Mouse (Mus musculus): ENCODE data around the gene BC048562. TPM values are rescaled to one million over a fixed set of nuclear protein-coding genes. Genes with fewer than 3 reads are reported as not detected.

BC048562 gene
- not detected for polyA plus RNA-seq (2017; shearing (Covaris generic))

GRCm38 (mm10) chr9:108436182-108436581 is at the start of gene BC048562:
Gene BC048562, plus strand, starts transcription at chr9:108436482.

GRCm38 (mm10) chr9:108392676-108393075 is 43.6 kb upstream of the BC048562 start, which contains the start of gene 1700102P08Rik:
Gene 1700102P08Rik, plus strand, starts transcription at chr9:108392805.

DNA sequence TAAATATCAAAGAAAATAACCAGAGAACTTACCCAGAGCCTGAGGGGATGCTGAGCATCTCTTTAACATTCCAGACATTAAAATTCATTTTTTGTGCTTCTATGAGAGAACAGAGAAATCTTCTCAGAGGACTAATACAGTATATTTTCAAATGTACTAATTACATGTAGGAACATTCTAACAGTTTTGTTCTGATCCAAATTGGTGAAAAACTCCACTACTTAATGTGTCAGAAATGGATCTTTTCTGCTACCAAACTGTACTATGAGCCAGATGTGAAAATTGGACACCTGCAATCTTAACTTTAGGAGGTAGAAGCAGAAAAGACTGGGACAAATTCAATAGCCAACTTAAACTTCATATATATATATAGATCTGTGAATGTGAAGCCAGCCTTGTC is 7.9 kb upstream of the BC048562 start, which contains the start of gene Ccdc36:
Gene Ccdc36 (minus strand): TSS at position 101 of the 400 bp plus-strand sequence.

DNA sequence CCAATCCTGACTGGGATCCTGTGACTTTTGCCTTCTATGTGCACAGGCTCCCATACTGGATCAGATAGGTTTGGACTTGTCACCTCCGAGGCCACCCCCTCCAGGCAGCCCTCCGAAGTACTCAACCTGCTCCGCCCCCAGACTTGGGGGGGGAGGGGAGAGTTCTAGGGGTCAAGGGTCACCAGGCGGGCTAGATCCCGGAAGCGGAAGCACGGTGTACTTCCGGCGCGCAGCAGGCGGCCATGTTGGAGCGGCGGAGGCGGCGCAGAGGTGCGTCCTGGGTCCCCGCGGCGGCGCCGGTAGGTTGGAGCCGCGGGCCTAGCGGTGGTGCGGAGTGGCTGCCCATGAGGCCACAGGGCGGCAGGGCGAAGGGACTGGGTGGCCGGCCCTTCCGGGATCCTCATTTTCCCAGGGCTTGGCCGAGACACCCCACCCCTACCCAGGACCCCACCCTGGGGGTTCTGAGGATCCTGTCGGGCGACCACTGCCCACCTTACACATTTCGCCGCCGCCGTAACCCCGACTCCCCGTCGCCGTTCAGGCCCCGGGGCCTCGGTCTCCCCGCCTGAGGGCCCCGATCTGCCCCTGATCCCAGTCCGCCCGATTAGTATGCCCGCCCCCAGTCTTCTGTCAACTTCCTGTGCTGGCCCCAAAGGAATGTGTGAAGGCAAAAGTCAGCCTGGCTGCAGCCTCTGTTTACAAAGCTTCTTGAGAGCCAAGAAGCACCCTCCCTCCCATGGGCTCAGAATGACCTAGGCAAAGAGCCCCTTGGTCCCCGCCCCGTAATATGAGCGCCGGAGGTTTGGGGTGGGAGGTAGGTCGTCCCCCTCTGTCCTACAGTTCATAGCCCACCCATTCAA is 24.3 kb downstream of the BC048562 start, which contains the start of gene Ccdc71:
Gene Ccdc71 (plus strand): TSS at position 209 of the 860 bp plus-strand sequence.

DNA sequence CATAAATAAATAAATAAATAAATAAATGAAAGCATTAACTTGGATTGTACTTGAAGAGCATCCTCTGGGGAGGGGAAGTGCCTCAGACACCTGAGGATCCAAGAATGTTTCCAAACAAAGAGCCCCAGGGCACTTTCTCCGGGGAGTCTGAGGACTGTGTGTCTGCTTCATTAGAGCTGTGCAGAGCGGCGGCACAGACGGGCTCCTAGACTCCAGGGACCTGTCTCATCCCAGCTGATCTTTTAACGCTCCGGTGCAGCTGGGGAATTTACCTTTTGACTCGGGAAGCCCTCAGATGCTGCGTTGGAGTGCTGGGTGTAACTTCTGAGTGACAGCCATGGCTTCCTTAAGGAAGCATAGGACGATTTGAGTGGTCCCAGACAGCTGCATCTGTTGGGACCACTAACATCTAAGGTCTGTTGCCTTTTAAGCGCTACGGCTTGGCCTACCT is 24.9 kb downstream of the BC048562 start, which contains the start of gene Klhdc8b:
Gene Klhdc8b (minus strand): TSS at position 401 of the 451 bp plus-strand sequence.

GRCm38 (mm10) chr9:108479721-108480351 is 43.6 kb downstream of the BC048562 start, which contains the start of gene Lamb2:
Gene Lamb2, plus strand, starts transcription at chr9:108479736.

DNA sequence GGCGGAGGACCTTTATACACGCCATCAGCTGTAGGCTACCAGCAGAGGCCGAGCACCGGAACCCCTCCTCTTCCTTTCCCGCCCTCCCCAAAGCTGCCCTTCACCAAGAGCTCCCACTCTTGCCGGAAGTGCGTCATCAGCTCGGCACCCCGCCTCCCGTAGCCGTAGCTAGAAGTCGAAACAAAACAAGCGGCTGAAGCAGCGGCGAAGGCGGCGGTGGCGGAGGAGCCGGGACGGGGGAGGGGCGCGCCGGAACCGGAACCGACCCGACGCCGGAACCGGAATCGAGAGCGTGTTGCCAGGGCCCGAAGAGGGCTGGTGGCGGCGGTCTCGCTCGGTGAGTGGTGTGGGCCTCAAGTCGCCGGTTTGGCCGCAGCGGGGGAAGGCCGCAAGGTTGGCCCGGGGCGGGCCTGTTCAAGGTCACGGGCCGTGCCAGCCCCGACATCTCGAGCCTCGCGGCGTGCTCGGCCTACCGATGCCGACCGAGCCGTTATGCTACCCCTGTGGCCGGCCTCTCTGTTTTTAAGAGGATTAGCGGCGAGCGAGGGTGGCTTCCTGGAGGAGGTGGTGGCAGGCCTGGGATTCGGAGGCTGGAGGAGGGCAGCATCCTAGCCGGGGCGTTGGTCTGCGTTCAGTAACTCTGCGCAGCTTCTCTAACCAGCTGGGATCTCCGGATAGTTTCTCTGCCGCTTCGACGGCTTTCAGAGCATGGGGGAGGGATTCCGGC is 54.4 kb downstream of the BC048562 start, which contains the start of gene Usp19:
Gene Usp19 (plus strand): TSS at position 44 of the 727 bp plus-strand sequence.

Other genes starting within 250 kb of the BC048562 start
- gene Bsn, start 246.1 kb upstream of the BC048562 start, polyA plus RNA-seq (2017; shearing (Covaris generic)) = under 1 TPM; 0.51 to 0.62 TPM
- 10 to 100 TPM; 12.6 to 15.8 TPM for gene Dag1, start 172.5 kb upstream of the BC048562 start, polyA plus RNA-seq (2017; shearing (Covaris generic))
- gene Nicn1, start 146.1 kb upstream of the BC048562 start, polyA plus RNA-seq (2017; shearing (Covaris generic)) = 1 to 10 TPM; 1.3 to 3.2 TPM
- under 1 TPM; 0.47 to 0.89 TPM for gene Amt, start 139.6 kb upstream of the BC048562 start, polyA plus RNA-seq (2017; shearing (Covaris generic))
- gene Rhoa, start 130.4 kb upstream of the BC048562 start, polyA plus RNA-seq (2017; shearing (Covaris generic)) = 100 to 1,000 TPM; 352 to 371 TPM
- 10 to 100 TPM; 13.0 to 15.4 TPM for gene Tcta, start 130.3 kb upstream of the BC048562 start, polyA plus RNA-seq (2017; shearing (Covaris generic))
- 100 to 1,000 TPM; 526 to 558 TPM for gene Gpx1, start 97.6 kb upstream of the BC048562 start, polyA plus RNA-seq (2017; shearing (Covaris generic))
- 100 to 1,000 TPM; 146 to 173 TPM for gene Usp4, start 88.6 kb upstream of the BC048562 start, polyA plus RNA-seq (2017; shearing (Covaris generic))
- 1 to 10 TPM; 2.6 to 3.9 TPM for gene 1700102P08Rik, start 43.7 kb upstream of the BC048562 start, polyA plus RNA-seq (2017; shearing (Covaris generic))
- gene Ccdc36, start 8.0 kb upstream of the BC048562 start, polyA plus RNA-seq (2017; shearing (Covaris generic)) = 1 to 10 TPM in 1 of 2 experiments, not detected in 1; 1.8 TPM
- gene Ccdc71, start 24.0 kb downstream of the BC048562 start, polyA plus RNA-seq (2017; shearing (Covaris generic)) = 10 to 100 TPM; 41.9 to 48.2 TPM
- 1 to 10 TPM; 8.2 to 8.3 TPM for gene Klhdc8b, start 25.1 kb downstream of the BC048562 start, polyA plus RNA-seq (2017; shearing (Covaris generic))
- 1 to 10 TPM in 1 of 2 experiments, under 1 TPM in 1; 0.57 to 4.7 TPM for gene Lamb2, start 43.3 kb downstream of the BC048562 start, polyA plus RNA-seq (2017; shearing (Covaris generic))
- gene Usp19, start 54.1 kb downstream of the BC048562 start, polyA plus RNA-seq (2017; shearing (Covaris generic)) = 100 to 1,000 TPM; 116 to 142 TPM
- gene Qars, start 71.2 kb downstream of the BC048562 start, polyA plus RNA-seq (2017; shearing (Covaris generic)) = 100 to 1,000 TPM in 1 of 2 experiments, 10 to 100 TPM in 1; 78.1 to 104 TPM
- 100 to 1,000 TPM; 143 to 144 TPM for gene Qrich1, start 80.3 kb downstream of the BC048562 start, polyA plus RNA-seq (2017; shearing (Covaris generic))
- gene Impdh2, start 123.8 kb downstream of the BC048562 start, polyA plus RNA-seq (2017; shearing (Covaris generic)) = 10 to 100 TPM; 65.6 to 70.4 TPM
- 10 to 100 TPM; 64.1 to 70.8 TPM for gene Ndufaf3, start 131.0 kb downstream of the BC048562 start, polyA plus RNA-seq (2017; shearing (Covaris generic))
- 100 to 1,000 TPM; 102 to 133 TPM for gene Dalrd3, start 133.4 kb downstream of the BC048562 start, polyA plus RNA-seq (2017; shearing (Covaris generic))
- 10 to 100 TPM; 56.5 to 71.2 TPM for gene Wdr6, start 142.3 kb downstream of the BC048562 start, polyA plus RNA-seq (2017; shearing (Covaris generic))
- 10 to 100 TPM; 10.1 to 18.2 TPM for gene P4htm, start 161.2 kb downstream of the BC048562 start, polyA plus RNA-seq (2017; shearing (Covaris generic))
- gene Arih2, start 212.9 kb downstream of the BC048562 start, polyA plus RNA-seq (2017; shearing (Covaris generic)) = 10 to 100 TPM; 73.3 to 80.5 TPM
- 10 to 100 TPM; 40.7 to 49.3 TPM for gene Slc25a20, start 225.6 kb downstream of the BC048562 start, polyA plus RNA-seq (2017; shearing (Covaris generic))

Data from inflammation-experienced regulatory T-cells (primary cell).